Mouse (Mus musculus): ENCODE data around the gene Slc39a1.
"Not testable (repeated sequence)": the region's sequence is repeated elsewhere in the genome, so short reads cannot be mapped to it uniquely, and the experiment has no call there.

Slc39a1 gene

GRCm38 (mm10) chr3:90266901-90267775 lies 19.2 kb downstream of the Slc39a1 start:
- peak; percentile 61 for DNase-seq

- peak; percentile 47 for DNase-seq
Measured at GRCm38 (mm10) chr3:90268190-90268589, 20.2 kb downstream of the Slc39a1 start.

GRCm38 (mm10) chr3:90268971-90269370 lies 21.0 kb downstream of the Slc39a1 start:
- DNase-seq = no peak

- DNase-seq = no peak
Measured at GRCm38 (mm10) chr3:90270784-90271183, 22.8 kb downstream of the Slc39a1 start.

- peak; percentile 29 for DNase-seq
Measured at GRCm38 (mm10) chr3:90272170-90272569, 24.2 kb downstream of the Slc39a1 start.

GRCm38 (mm10) chr3:90273855-90274254 lies 25.9 kb downstream of the Slc39a1 start:
- peak; percentile 38 for DNase-seq

GRCm38 (mm10) chr3:90275286-90275685 lies 27.3 kb downstream of the Slc39a1 start:
- DNase-seq = peak; percentile 86

GRCm38 (mm10) chr3:90276858-90277257 lies 28.9 kb downstream of the Slc39a1 start:
- DNase-seq = peak; percentile 71

GRCm38 (mm10) chr3:90277793-90278192 lies 29.8 kb downstream of the Slc39a1 start:
- peak; percentile 95 for DNase-seq

GRCm38 (mm10) chr3:90278211-90278610 lies 30.2 kb downstream of the Slc39a1 start:
- DNase-seq = peak; percentile 57

- DNase-seq = peak; percentile 47
Measured at GRCm38 (mm10) chr3:90279216-90279615, 31.2 kb downstream of the Slc39a1 start.

- peak; percentile 19 for DNase-seq
Measured at GRCm38 (mm10) chr3:90279743-90280142, 31.8 kb downstream of the Slc39a1 start.

- peak; percentile 27 for DNase-seq
Measured at GRCm38 (mm10) chr3:90280708-90281107, 32.7 kb downstream of the Slc39a1 start.

GRCm38 (mm10) chr3:90284150-90284549 lies 36.2 kb downstream of the Slc39a1 start:
- DNase-seq = no peak

- DNase-seq = not testable (repeated sequence)
Measured at GRCm38 (mm10) chr3:90289403-90289802, 41.4 kb downstream of the Slc39a1 start.

- DNase-seq = no peak
Measured at GRCm38 (mm10) chr3:90290602-90291001, 42.6 kb downstream of the Slc39a1 start.

GRCm38 (mm10) chr3:90291982-90292344 lies 44.0 kb downstream of the Slc39a1 start:
- no peak for DNase-seq

- DNase-seq = peak; percentile 100
Measured at GRCm38 (mm10) chr3:90292345-90293275, 44.6 kb downstream of the Slc39a1 start, which contains the start of gene Gatad2b. Gene Gatad2b (plus strand): TSS chr3:90293178.

- peak; percentile 64 for DNase-seq
Measured at GRCm38 (mm10) chr3:90293352-90294063, 45.5 kb downstream of the Slc39a1 start.

- no peak for DNase-seq
Measured at GRCm38 (mm10) chr3:90294064-90294440, 46.1 kb downstream of the Slc39a1 start.

GRCm38 (mm10) chr3:90294651-90295050 lies 46.7 kb downstream of the Slc39a1 start:
- no peak for DNase-seq
